8 mouse cellular contexts compared by ENCODE assay signal in the genomic region with DNA sequence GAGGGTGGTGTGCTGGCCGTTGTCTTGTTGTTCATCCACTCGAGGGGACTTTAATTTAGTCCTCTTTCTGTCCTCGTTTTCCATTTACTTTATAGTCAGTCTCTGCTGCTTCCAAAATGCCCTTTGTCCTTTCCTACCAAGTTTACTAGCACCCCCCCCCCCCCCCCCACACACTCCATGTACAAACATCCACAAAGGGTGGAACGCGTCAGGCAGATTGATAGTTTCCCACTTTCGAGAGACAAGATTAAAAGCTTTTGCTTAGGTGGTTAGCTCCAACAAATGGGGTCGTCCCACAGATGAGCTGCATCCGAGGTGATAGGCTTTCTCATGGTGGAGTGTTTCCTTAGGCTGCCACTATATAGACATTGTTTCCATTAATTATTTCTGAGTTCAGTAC. TPM values are rescaled to one million over a fixed set of nuclear protein-coding genes. Genes with fewer than 3 reads are reported as not detected.
DNase-seq lines count a peak whose midpoint lies in the region; ATAC-seq and TF ChIP-seq lines count a peak whose summit lies in the region.

No protein-coding gene starts in this region.

- H3K4me2 ChIP-seq in heart, embryonic 13.5 days = peak overlapping the region; percentile 84
- peak overlapping the region; percentile 79 for H3K4me2 ChIP-seq in forebrain, embryonic 16.5 days (ENCODE audit: low read length)

- no peak for TF ChIP-seq CTCF in ES-Bruce4 (IDR thresholded peaks at IDR 0.05; ENCODE audit: low read depth, low read length)

- no peaks in the 10 kb centered on the region for H3K9me3 ChIP-seq in heart, embryonic 13.5 days
- no peaks in the 10 kb centered on the region for H3K9me3 ChIP-seq in ES-Bruce4 (replicated peaks; ENCODE audit: control insufficient read depth, insufficient read depth, low read length, poor library complexity, severe bottlenecking)
- H3K9me3 ChIP-seq in forebrain, embryonic 16.5 days (ENCODE audit: control insufficient read depth, low read length) = no peaks in the 10 kb centered on the region

- ATAC-seq in heart, embryonic 13.5 days (ENCODE audit: extremely low read depth, insufficient number of reproducible peaks, low FRiP score, low TSS enrichment) = no peak
- ATAC-seq in forebrain, embryonic 16.5 days = no peak

- H3K4me1 ChIP-seq in heart, embryonic 13.5 days = peaks cover 33% of the 10 kb centered on the region
- H3K4me1 ChIP-seq in ES-Bruce4 (ENCODE audit: control insufficient read depth, insufficient read depth, low read length) = no peaks in the 10 kb centered on the region
- H3K4me1 ChIP-seq in forebrain, embryonic 16.5 days (replicated peaks; ENCODE audit: control insufficient read depth, insufficient read depth, low read length) = peaks cover 16% of the 10 kb centered on the region

- no peak for TF ChIP-seq POLR2A in ES-Bruce4 (IDR thresholded peaks at IDR 0.05; ENCODE audit: insufficient read depth, low read length)

- peak overlapping the region; percentile 91 for H3K4me3 ChIP-seq in heart, embryonic 13.5 days
- peak overlapping the region; percentile 74 for H3K4me3 ChIP-seq in ES-Bruce4 (ENCODE audit: low read depth, low read length)
- H3K4me3 ChIP-seq in forebrain, embryonic 16.5 days (replicated peaks; ENCODE audit: low read length) = peak overlapping the region; percentile 99

- peaks cover 32% of the 10 kb centered on the region for H3K36me3 ChIP-seq in heart, embryonic 13.5 days
- H3K36me3 ChIP-seq in ES-Bruce4 (ENCODE audit: control insufficient read depth, insufficient read depth, low read length, poor library complexity, severe bottlenecking) = peaks cover 4% of the 10 kb centered on the region
- no peaks in the 10 kb centered on the region for H3K36me3 ChIP-seq in forebrain, embryonic 16.5 days (ENCODE audit: control insufficient read depth, insufficient read depth)

- no peaks in the 10 kb centered on the region for H3K27me3 ChIP-seq in heart, embryonic 13.5 days (replicated peaks)
- H3K27me3 ChIP-seq in ES-Bruce4 (ENCODE audit: control insufficient read depth, insufficient read depth, low read length, poor library complexity, severe bottlenecking) = no peaks in the 10 kb centered on the region
- H3K27me3 ChIP-seq in forebrain, embryonic 16.5 days (replicated peaks; ENCODE audit: control insufficient read depth, insufficient read depth, low read length) = no peaks in the 10 kb centered on the region

- peak overlapping the region; percentile 99 for H3K9ac ChIP-seq in heart, embryonic 13.5 days
- H3K9ac ChIP-seq in ES-Bruce4 (ENCODE audit: low read depth, poor library complexity, severe bottlenecking) = peak overlapping the region; percentile 100
- H3K9ac ChIP-seq in forebrain, embryonic 16.5 days (replicated peaks; ENCODE audit: low read depth, low read length) = peak overlapping the region; percentile 99

- peak overlapping the region; percentile 99 for H3K27ac ChIP-seq in heart, embryonic 13.5 days (replicated peaks)
- H3K27ac ChIP-seq in ES-Bruce4 (ENCODE audit: insufficient read depth, low read length) = peak overlapping the region; percentile 68
- H3K27ac ChIP-seq in forebrain, embryonic 16.5 days (ENCODE audit: low read length) = peak overlapping the region; percentile 98

- 0% methylated on average over 8 of the region's 8 CpGs for WGBS in heart, embryonic 13.5 days
- 0% methylated on average over 8 of the region's 8 CpGs for WGBS in forebrain, embryonic 16.5 days

- DNase-seq in heart, adult 11 months = no peak
- DNase-seq in mesoderm, embryonic 11.5 days (ENCODE audit: low read depth, low spot score) = peak; percentile 18
- no peak for DNase-seq in urinary bladder, postnatal 10 days (ENCODE audit: low spot score)
- DNase-seq in frontal cortex, postnatal 36 days (ENCODE audit: low spot score in 2 of 2) = no peak
- no peak for DNase-seq in urinary bladder, postnatal 25 days (ENCODE audit: low spot score)

- TF ChIP-seq EP300 in ES-Bruce4 (IDR thresholded peaks at IDR 0.05; ENCODE audit: insufficient read depth, low read depth, low read length) = no peak

RNA-seq across cellular contexts. Expression of a gene that starts 1.3 kb away (rescaled TPM):
- polyA plus RNA-seq in heart, embryonic 13.5 days (2015; fragmentation: Nextera tagmentation; extraction: Ambion mirVana) = 73.3 and 75.3 TPM in 2 replicates
- 130 and 134 TPM in 2 replicates for polyA plus RNA-seq in ES-Bruce4 (2011; ENCODE audit: insufficient read depth, insufficient read length, low read depth, missing spikeins)
- 51.4 and 56.2 TPM in 2 replicates for polyA plus RNA-seq in forebrain, embryonic 16.5 days (2015; fragmentation: Nextera tagmentation; extraction: Ambion mirVana)

RNA-seq across cellular contexts. Expression of a gene that starts 12.6 kb away (rescaled TPM):
- 15.7 and 18.2 TPM in 2 replicates for polyA plus RNA-seq in heart, embryonic 13.5 days (2015; fragmentation: Nextera tagmentation; extraction: Ambion mirVana)
- 56.0 and 56.1 TPM in 2 replicates for polyA plus RNA-seq in ES-Bruce4 (2011; ENCODE audit: insufficient read depth, insufficient read length, low read depth, missing spikeins)
- polyA plus RNA-seq in forebrain, embryonic 16.5 days (2015; fragmentation: Nextera tagmentation; extraction: Ambion mirVana) = 41.7 and 45.6 TPM in 2 replicates

RNA-seq across cellular contexts. Expression of a gene that starts 38.8 kb away (rescaled TPM):
- 0.87 and 1.2 TPM in 2 replicates for polyA plus RNA-seq in heart, embryonic 13.5 days (2015; fragmentation: Nextera tagmentation; extraction: Ambion mirVana)
- polyA plus RNA-seq in ES-Bruce4 (2011; ENCODE audit: insufficient read depth, insufficient read length, low read depth, missing spikeins) = 15.7 and 16.7 TPM in 2 replicates
- polyA plus RNA-seq in forebrain, embryonic 16.5 days (2015; fragmentation: Nextera tagmentation; extraction: Ambion mirVana) = 0.11 and 0.45 TPM in 2 replicates
